Mouse (Mus musculus) heart, embryonic 15.5 days (tissue): ENCODE measurements around the gene Gm5460. TPM values are rescaled to one million over a fixed set of nuclear protein-coding genes. Genes with fewer than 3 reads are reported as not detected.

ENCODE experiments used
- ATAC-seq: fragments of 200-750 bp; cut with Nextera tagmentation; replicated peaks from 2 replicates; pipeline ENCODE4 v1.8.0; 2017; ENCODE audit warnings: low read depth, moderate TSS enrichment; ENCODE audit not compliant: insufficient number of reproducible peaks, insufficient read depth, low FRiP score
- H3K27ac ChIP-seq: fragments of 300-500 bp; sonication (generic); 2 replicates; pipeline ENCODE4 v1.5.1; 2015; ENCODE audit warnings: mild to moderate bottlenecking, inconsistent platforms
- H3K27me3 ChIP-seq: fragments of 300-500 bp; sonication (generic); 2 replicates; pipeline ENCODE4 v1.6.1; 2015; ENCODE audit warnings: inconsistent platforms
- H3K36me3 ChIP-seq: fragments of 300-500 bp; sonication (generic); 2 replicates; pipeline ENCODE4 v1.6.1; 2015; ENCODE audit warnings: mild to moderate bottlenecking, inconsistent platforms
- H3K4me1 ChIP-seq: fragments of 300-500 bp; sonication (generic); replicated peaks from 2 replicates; pipeline ENCODE4 v1.6.1; 2015; ENCODE audit warnings: inconsistent platforms
- H3K4me2 ChIP-seq: fragments of 300-500 bp; sonication (generic); 2 replicates; pipeline ENCODE4 v1.6.1; 2015; ENCODE audit warnings: inconsistent platforms, mild to moderate bottlenecking, moderate library complexity
- H3K4me3 ChIP-seq: fragments of 300-500 bp; sonication (generic); 2 replicates; pipeline ENCODE4 v1.5.1; 2015; ENCODE audit warnings: mild to moderate bottlenecking, inconsistent platforms
- H3K9ac ChIP-seq: fragments of 300-500 bp; sonication (generic); 2 replicates; pipeline ENCODE4 v1.6.1; 2015; ENCODE audit warnings: mild to moderate bottlenecking, inconsistent platforms
- H3K9me3 ChIP-seq: fragments of 300-500 bp; sonication (generic); replicated peaks from 2 replicates; pipeline ENCODE4 v1.6.1; 2016; ENCODE audit warnings: inconsistent platforms
- WGBS: fragments of 180-500 bp; shearing (Covaris S2); methylation state at CpG from one replicate; pipeline ENCODE4 v1.1.7; 2015; ENCODE audit warnings: mixed read lengths; 5-methylcytosine and 5-hydroxymethylcytosine counted together
- polyA plus RNA-seq: library from polyadenylated mRNA; unstranded; fragments of >200 nt; fragmentation: Nextera tagmentation; extraction: Ambion mirVana; gene quantifications from 2 replicates; pipeline ENCODE4 v1.2.1, GENCODE M21; 2015

Gene Gm5460
- polyA plus RNA-seq, 1 experiment from 2014 or later = not detected

- H3K4me2 ChIP-seq = no peak overlapping the region
- 73% methylated on average over 5 of the region's 5 CpGs for WGBS
- H3K27me3 ChIP-seq = peaks cover 4% of the 10 kb centered on the region; the same call in 1 of the 2 replicates
- H3K36me3 ChIP-seq = no peaks in the 10 kb centered on the region
- ATAC-seq = no peak
- H3K4me1 ChIP-seq = no peaks in the 10 kb centered on the region
- H3K4me3 ChIP-seq = no peak overlapping the region
- no peak overlapping the region for H3K27ac ChIP-seq
- H3K9me3 ChIP-seq = no peaks in the 10 kb centered on the region
- no peak overlapping the region for H3K9ac ChIP-seq
Measured at GRCm38 (mm10) chr14:34077222-34077621, 60.7 kb downstream of the Gm5460 start.

- Histone ChIP-seq H3K27me3 (peaks cover 4% of the 10 kb centered on the region; the same call in 1 of the 2 replicates), H3K9ac (no peak overlapping the region), H3K4me2 (no peak overlapping the region), H3K4me1 (no peaks in the 10 kb centered on the region), H3K27ac (no peak overlapping the region), H3K4me3 (no peak overlapping the region), H3K36me3 (no peaks in the 10 kb centered on the region), H3K9me3 (no peaks in the 10 kb centered on the region)
- 0 out of 2 replicates have a peak, but pooled peaks have one; percentile 27 for ATAC-seq
- 59% methylated on average over 4 of the region's 4 CpGs for WGBS
Measured at GRCm38 (mm10) chr14:34078293-34078692, 61.7 kb downstream of the Gm5460 start.

GRCm38 (mm10) chr14:34080321-34080997, 63.9 kb downstream of the Gm5460 start:
- ATAC-seq = peak; percentile 27; the same call in 1 of the 2 replicates
- Histone ChIP-seq H3K36me3 (no peaks in the 10 kb centered on the region), H3K4me2 (no peak overlapping the region), H3K9ac (no peak overlapping the region), H3K27ac (no peak overlapping the region), H3K27me3 (peaks cover 4% of the 10 kb centered on the region; the same call in 1 of the 2 replicates), H3K4me3 (no peak overlapping the region), H3K9me3 (no peaks in the 10 kb centered on the region), H3K4me1 (no peaks in the 10 kb centered on the region)
- 13% methylated on average over 11 of the region's 11 CpGs for WGBS

GRCm38 (mm10) chr14:34085731-34086130, 69.2 kb downstream of the Gm5460 start, which contains the start of gene Anxa8:
Gene Anxa8, plus strand, starts transcription at chr14:34085981.
- Histone ChIP-seq H3K27ac (no peak within 1 kb of the TSS), H3K4me1 (no peaks in the 10 kb centered on the region), H3K4me3 (no peak within 1 kb of the TSS), H3K27me3 (peaks cover 8% of the 10 kb centered on the region; the same call in 1 of the 2 replicates), H3K9ac (no peak within 1 kb of the TSS), H3K4me2 (no peak within 1 kb of the TSS), H3K36me3 (no peaks in the 10 kb centered on the region), H3K9me3 (no peaks in the 10 kb centered on the region)
- no peak for ATAC-seq
- 41% methylated on average over 4 of the region's 4 CpGs for WGBS

GRCm38 (mm10) chr14:34086806-34087205, 70.2 kb downstream of the Gm5460 start:
- WGBS = 52% methylated on average over 4 of the region's 4 CpGs
- Histone ChIP-seq H3K9me3 (no peaks in the 10 kb centered on the region), H3K4me2 (no peak overlapping the region), H3K9ac (no peak overlapping the region), H3K4me3 (no peak overlapping the region), H3K36me3 (no peaks in the 10 kb centered on the region), H3K4me1 (no peaks in the 10 kb centered on the region), H3K27ac (no peak overlapping the region), H3K27me3 (peaks cover 4% of the 10 kb centered on the region; the same call in 1 of the 2 replicates)
- no peak for ATAC-seq

GRCm38 (mm10) chr14:34087856-34088398, 71.4 kb downstream of the Gm5460 start:
- Histone ChIP-seq H3K4me1 (no peaks in the 10 kb centered on the region), H3K27me3 (peaks cover 4% of the 10 kb centered on the region; the same call in 1 of the 2 replicates), H3K27ac (no peak overlapping the region), H3K4me2 (no peak overlapping the region), H3K9me3 (no peaks in the 10 kb centered on the region), H3K9ac (no peak overlapping the region), H3K4me3 (no peak overlapping the region), H3K36me3 (no peaks in the 10 kb centered on the region)
- WGBS = 81% methylated on average over 2 of the region's 2 CpGs
- no peak for ATAC-seq

GRCm38 (mm10) chr14:34089796-34090195, 73.2 kb downstream of the Gm5460 start:
- Histone ChIP-seq H3K27me3 (peaks cover 4% of the 10 kb centered on the region; the same call in 1 of the 2 replicates), H3K4me2 (no peak overlapping the region), H3K9me3 (no peaks in the 10 kb centered on the region), H3K36me3 (no peaks in the 10 kb centered on the region), H3K4me3 (no peak overlapping the region), H3K4me1 (no peaks in the 10 kb centered on the region), H3K27ac (no peak overlapping the region), H3K9ac (no peak overlapping the region)
- WGBS = 78% methylated on average over 8 of the region's 8 CpGs
- ATAC-seq = no peak

- Histone ChIP-seq H3K27ac (no peak overlapping the region), H3K9me3 (no peaks in the 10 kb centered on the region), H3K9ac (no peak overlapping the region), H3K4me2 (no peak overlapping the region), H3K4me3 (no peak overlapping the region), H3K36me3 (no peaks in the 10 kb centered on the region), H3K4me1 (no peaks in the 10 kb centered on the region), H3K27me3 (peaks cover 4% of the 10 kb centered on the region; the same call in 1 of the 2 replicates)
- no peak for ATAC-seq
- 80% methylated on average over 5 of the region's 5 CpGs for WGBS
Measured at GRCm38 (mm10) chr14:34091475-34091874, 74.9 kb downstream of the Gm5460 start.

- WGBS = 95% methylated on average over 1 of the region's 1 CpGs
- Histone ChIP-seq H3K9ac (no peak overlapping the region), H3K36me3 (no peaks in the 10 kb centered on the region), H3K27ac (no peak overlapping the region), H3K4me3 (no peak overlapping the region), H3K4me2 (no peak overlapping the region), H3K27me3 (no peaks in the 10 kb centered on the region), H3K9me3 (no peaks in the 10 kb centered on the region), H3K4me1 (no peaks in the 10 kb centered on the region)
- no peak for ATAC-seq
Measured at GRCm38 (mm10) chr14:34092856-34093255, 76.3 kb downstream of the Gm5460 start.

- no peak overlapping the region for H3K4me2 ChIP-seq
- no peak overlapping the region for H3K9ac ChIP-seq
- no peaks in the 10 kb centered on the region for H3K4me1 ChIP-seq
- no peak overlapping the region for H3K4me3 ChIP-seq
- H3K27ac ChIP-seq = no peak overlapping the region
- H3K36me3 ChIP-seq = no peaks in the 10 kb centered on the region
- ATAC-seq = no peak
- WGBS = 72% methylated on average over 5 of the region's 5 CpGs
- no peaks in the 10 kb centered on the region for H3K9me3 ChIP-seq
- no peaks in the 10 kb centered on the region for H3K27me3 ChIP-seq
Measured at GRCm38 (mm10) chr14:34096161-34096560, 79.6 kb downstream of the Gm5460 start.
